Mouse (Mus musculus) A20 (cell line): ENCODE data around the gene Mup1.
"Not testable (repeated sequence)": the region's sequence is repeated elsewhere in the genome, so short reads cannot be mapped to it uniquely, and the experiment has no call there.

ENCODE experiments used
- DNase-seq: peaks from one replicate; pipeline ENCODE4 v3.0.0-alpha.2; 2011; ENCODE audit warnings: low read depth, low spot score

Gene Mup1

DNA sequence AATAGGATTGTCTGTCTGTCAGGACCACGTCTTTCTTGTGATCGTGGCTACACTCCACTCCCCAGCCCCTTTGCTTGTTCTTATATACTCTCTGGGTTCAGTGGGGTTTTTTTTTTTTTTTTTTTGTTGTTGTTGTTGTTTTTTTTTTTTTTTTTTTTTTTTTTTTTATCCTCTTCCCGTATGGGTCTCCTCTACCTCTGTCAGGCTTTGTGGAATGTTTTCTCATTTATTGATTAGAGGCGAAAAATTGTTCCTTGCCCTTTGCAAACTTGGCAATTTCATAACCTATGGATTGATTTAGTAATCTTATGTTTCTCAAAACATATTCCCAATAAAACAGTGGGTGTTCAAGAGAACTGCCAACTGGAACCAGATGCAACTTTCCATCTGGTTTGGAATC, at the start of gene Mup1:
Gene Mup1 (minus strand): TSS at position 101 of the 400 bp plus-strand sequence.
- DNase-seq, result not testable (repeated sequence)
